Mouse (Mus musculus): Measurements from ENCODE around the gene Onecut1.

Onecut1 gene

GRCm38 (mm10) chr9:74860461-74860860 is 1.3 kb upstream of the Onecut1 start:
- CTCF ChIA-PET: no interaction called here

GRCm38 (mm10) chr9:74862096-74862780 is 517 bp downstream of the Onecut1 start:
- CTCF ChIA-PET: no interaction called here

GRCm38 (mm10) chr9:74862783-74863654 is 1.3 kb downstream of the Onecut1 start:
- CTCF ChIA-PET: no interaction called here

- CTCF ChIA-PET: interaction anchor here (0.9 kb wide), 1 partner anchor 849 kb away, joined by 11 read pairs; no protein-coding TSS in a partner anchor
Measured at GRCm38 (mm10) chr9:74863655-74864443, 2.1 kb downstream of the Onecut1 start.

- CTCF ChIA-PET: interaction anchor here (0.9 kb wide), 1 partner anchor 849 kb away, joined by 11 read pairs; no protein-coding TSS in a partner anchor
Measured at GRCm38 (mm10) chr9:74864471-74864870, 2.8 kb downstream of the Onecut1 start.

GRCm38 (mm10) chr9:74866596-74867313 is 5.0 kb downstream of the Onecut1 start:
- CTCF ChIA-PET: interaction anchor here (0.7 kb wide), 1 partner anchor 46 kb away, joined by 4 read pairs; no protein-coding TSS in a partner anchor

- CTCF ChIA-PET: no interaction called here
Measured at GRCm38 (mm10) chr9:74867641-74868205, 6.0 kb downstream of the Onecut1 start.

- CTCF ChIA-PET: no interaction called here
Measured at GRCm38 (mm10) chr9:74868336-74868950, 6.7 kb downstream of the Onecut1 start.

- CTCF ChIA-PET: no interaction called here
Measured at GRCm38 (mm10) chr9:74870960-74871688, 9.4 kb downstream of the Onecut1 start.

GRCm38 (mm10) chr9:74876328-74876727 is 14.6 kb downstream of the Onecut1 start:
- CTCF ChIA-PET: no interaction called here

- CTCF ChIA-PET: interaction anchor here (0.7 kb wide), 1 partner anchor 26 kb away, joined by 5 read pairs; no protein-coding TSS in a partner anchor
Measured at GRCm38 (mm10) chr9:74877709-74878108, 16.0 kb downstream of the Onecut1 start.

GRCm38 (mm10) chr9:74887866-74888265 is 26.1 kb downstream of the Onecut1 start:
- CTCF ChIA-PET: no interaction called here

GRCm38 (mm10) chr9:74896742-74897141 is 35.0 kb downstream of the Onecut1 start:
- CTCF ChIA-PET: no interaction called here

GRCm38 (mm10) chr9:74897375-74897982 is 35.8 kb downstream of the Onecut1 start:
- CTCF ChIA-PET: no interaction called here

- CTCF ChIA-PET: no interaction called here
Measured at GRCm38 (mm10) chr9:74900141-74900540, 38.4 kb downstream of the Onecut1 start.

GRCm38 (mm10) chr9:74904866-74905508 is 43.3 kb downstream of the Onecut1 start:
- CTCF ChIA-PET: interaction anchor here (0.5 kb wide), 1 partner anchor 124 kb away, joined by 3 read pairs; no protein-coding TSS in a partner anchor

GRCm38 (mm10) chr9:74906951-74907350 is 45.2 kb downstream of the Onecut1 start:
- CTCF ChIA-PET: interaction anchor here (0.9 kb wide), 1 partner anchor 98 kb away, joined by 3 read pairs; no protein-coding TSS in a partner anchor

GRCm38 (mm10) chr9:74909245-74909644 is 47.5 kb downstream of the Onecut1 start:
- CTCF ChIA-PET: interaction anchor here (0.6 kb wide), 1 partner anchor 306 kb away, joined by 3 read pairs; no protein-coding TSS in a partner anchor
